Mouse (Mus musculus) embryonic fibroblast, embryonic 13.5 days (primary cell): ENCODE measurements around the gene Pkd1l1. TPM values are rescaled to one million over a fixed set of nuclear protein-coding genes. Genes with fewer than 3 reads are reported as not detected.

ENCODE experiments used
- H3K27ac ChIP-seq: 2 replicates; pipeline ENCODE4 v1.5.1; 2012; ENCODE audit warnings: low read length, control low read depth, inconsistent platforms; ENCODE audit not compliant: insufficient read depth
- H3K4me1 ChIP-seq: 2 replicates; pipeline ENCODE4 v1.6.1; 2011; ENCODE audit warnings: low read length; ENCODE audit not compliant: control insufficient read depth, insufficient read depth
- H3K4me3 ChIP-seq: 2 replicates; pipeline ENCODE4 v1.5.1; 2011; ENCODE audit warnings: mild to moderate bottlenecking, control low read depth, low read length; ENCODE audit not compliant: insufficient read depth
- CTCF ChIP-seq: IDR thresholded peaks from 2 replicates; pipeline ENCODE4 v1.5.1; 2011; ENCODE audit warnings: mild to moderate bottlenecking, control low read depth, low read length, moderate library complexity, borderline replicate concordance; ENCODE audit not compliant: insufficient read depth
- POLR2A ChIP-seq: IDR thresholded peaks from 2 replicates; pipeline ENCODE4 v1.6.1; 2011; ENCODE audit warnings: low read depth, mild to moderate bottlenecking, control low read depth, low read length, moderate library complexity
- polyA plus RNA-seq: library from polyadenylated mRNA; stranded (reverse); fragments of >200 nt; gene quantifications from 2 replicates; pipeline ENCODE4 v1.2.4, GENCODE M21; 2011; ENCODE audit warnings: low read depth; ENCODE audit not compliant: missing spikeins, insufficient read length

Pkd1l1 gene
- polyA plus RNA-seq, 1 experiment, result not detected

- Histone ChIP-seq H3K4me3 (no peak overlapping the region), H3K27ac (no peak overlapping the region), H3K4me1 (0 out of 2 replicates have a peak, but pooled peaks cover 3% of the 10 kb centered on the region)
- no peak for TF ChIP-seq POLR2A
- no peak for TF ChIP-seq CTCF
These were observed 110.6 kb downstream of the Pkd1l1 start for GRCm38 (mm10) chr11:8862426-8862825.

- 0 out of 2 replicates have a peak, but pooled peaks cover 3% of the 10 kb centered on the region for H3K4me1 ChIP-seq
- no peak overlapping the region for H3K4me3 ChIP-seq
- H3K27ac ChIP-seq, result no peak overlapping the region
- TF ChIP-seq CTCF, result no peak
- TF ChIP-seq POLR2A, result no peak
These were observed 111.1 kb downstream of the Pkd1l1 start for GRCm38 (mm10) chr11:8861978-8862377.

GRCm38 (mm10) chr11:8860878-8861277, 112.2 kb downstream of the Pkd1l1 start:
- TF ChIP-seq CTCF, result no peak
- no peak for TF ChIP-seq POLR2A
- no peak overlapping the region for H3K27ac ChIP-seq
- H3K4me3 ChIP-seq, result no peak overlapping the region
- H3K4me1 ChIP-seq, result 0 out of 2 replicates have a peak, but pooled peaks cover 3% of the 10 kb centered on the region

GRCm38 (mm10) chr11:8859868-8860267, 113.2 kb downstream of the Pkd1l1 start:
- Histone ChIP-seq H3K4me1 (0 out of 2 replicates have a peak, but pooled peaks cover 3% of the 10 kb centered on the region), H3K4me3 (no peak overlapping the region), H3K27ac (no peak overlapping the region)
- TF ChIP-seq POLR2A, result no peak
- TF ChIP-seq CTCF, result no peak

- Histone ChIP-seq H3K27ac (no peak overlapping the region), H3K4me1 (0 out of 2 replicates have a peak, but pooled peaks cover 3% of the 10 kb centered on the region), H3K4me3 (no peak overlapping the region)
- TF ChIP-seq POLR2A (no peak), CTCF (no peak)
These were observed 114.0 kb downstream of the Pkd1l1 start for GRCm38 (mm10) chr11:8859041-8859440.

GRCm38 (mm10) chr11:8856125-8856524, 116.9 kb downstream of the Pkd1l1 start:
- Histone ChIP-seq H3K27ac (no peak overlapping the region), H3K4me1 (0 out of 2 replicates have a peak, but pooled peaks cover 3% of the 10 kb centered on the region), H3K4me3 (no peak overlapping the region)
- TF ChIP-seq CTCF (no peak), POLR2A (no peak)

- Histone ChIP-seq H3K4me1 (no peaks in the 10 kb centered on the region), H3K4me3 (no peak overlapping the region), H3K27ac (no peak overlapping the region)
- TF ChIP-seq CTCF (no peak), POLR2A (no peak)
These were observed 125.0 kb downstream of the Pkd1l1 start for GRCm38 (mm10) chr11:8848049-8848448.

- no peak overlapping the region for H3K27ac ChIP-seq
- H3K4me1 ChIP-seq, result no peaks in the 10 kb centered on the region
- H3K4me3 ChIP-seq, result no peak overlapping the region
- TF ChIP-seq POLR2A (no peak), CTCF (no peak)
These were observed 125.4 kb downstream of the Pkd1l1 start for GRCm38 (mm10) chr11:8847627-8848026.

GRCm38 (mm10) chr11:8836176-8836575, 136.9 kb downstream of the Pkd1l1 start:
- H3K4me1 ChIP-seq, result no peaks in the 10 kb centered on the region
- TF ChIP-seq POLR2A, result no peak
- TF ChIP-seq CTCF, result no peak

GRCm38 (mm10) chr11:8834121-8834520, 138.9 kb downstream of the Pkd1l1 start:
- TF ChIP-seq POLR2A (no peak), CTCF (no peak)

More at GRCm38 (mm10) chr11:8836176-8836575, 136.9 kb downstream of the Pkd1l1 start:
- Histone ChIP-seq H3K27ac (no peak overlapping the region), H3K4me3 (no peak overlapping the region)

GRCm38 (mm10) chr11:8830551-8830950, 142.5 kb downstream of the Pkd1l1 start:
- Histone ChIP-seq H3K4me1 (no peaks in the 10 kb centered on the region), H3K4me3 (no peak overlapping the region), H3K27ac (no peak overlapping the region)
- TF ChIP-seq CTCF, result no peak

More at GRCm38 (mm10) chr11:8834121-8834520, 138.9 kb downstream of the Pkd1l1 start:
- H3K27ac ChIP-seq, result no peak overlapping the region
- no peak overlapping the region for H3K4me3 ChIP-seq
- H3K4me1 ChIP-seq, result no peaks in the 10 kb centered on the region
